Mouse (Mus musculus): ENCODE data around the gene Schip1.

The Schip1 gene

DNA sequence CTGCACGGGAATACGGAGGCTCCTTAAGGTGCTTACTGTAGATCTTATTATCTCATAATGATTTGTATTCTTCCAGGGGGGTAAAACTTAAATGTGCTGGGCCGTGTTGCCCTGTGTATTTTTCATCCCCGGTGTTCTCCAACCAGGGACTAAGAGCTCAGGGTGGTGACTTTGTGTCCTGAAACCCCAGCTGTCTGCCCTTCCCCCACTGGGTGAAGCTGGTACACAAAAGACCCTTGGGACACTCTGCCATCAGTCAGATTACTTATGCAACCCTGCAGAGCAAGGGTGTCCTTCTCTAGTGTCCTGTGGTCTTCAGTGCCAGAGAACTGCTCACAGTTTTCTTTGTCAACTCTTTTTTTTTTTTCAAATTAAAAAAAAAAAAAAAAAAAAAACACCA lies 520.6 kb downstream of the Schip1 start:
- no peak for DNase-seq (ENCODE audit: low spot score)

DNA sequence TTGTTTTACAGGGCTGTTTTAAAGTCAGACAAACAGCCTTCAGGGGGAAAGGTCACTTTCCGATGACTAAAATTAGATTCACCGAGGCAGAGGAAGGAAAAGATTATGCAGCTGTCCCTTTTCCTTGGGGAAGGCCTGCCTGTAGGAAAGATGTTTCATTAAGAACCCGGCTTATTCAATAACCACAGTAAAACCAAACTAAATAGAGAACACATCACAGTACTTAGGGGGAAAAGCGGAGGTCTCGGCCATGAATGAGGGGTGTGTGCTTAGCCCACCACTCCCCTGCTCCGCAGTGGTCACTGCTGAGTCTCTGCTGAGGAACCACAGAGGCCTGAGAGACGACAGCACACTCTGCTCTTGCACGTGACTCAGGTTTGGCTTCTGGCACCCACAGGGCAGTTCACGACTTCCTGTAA lies 522.1 kb downstream of the Schip1 start:
- no peak for DNase-seq (ENCODE audit: low spot score)

DNA sequence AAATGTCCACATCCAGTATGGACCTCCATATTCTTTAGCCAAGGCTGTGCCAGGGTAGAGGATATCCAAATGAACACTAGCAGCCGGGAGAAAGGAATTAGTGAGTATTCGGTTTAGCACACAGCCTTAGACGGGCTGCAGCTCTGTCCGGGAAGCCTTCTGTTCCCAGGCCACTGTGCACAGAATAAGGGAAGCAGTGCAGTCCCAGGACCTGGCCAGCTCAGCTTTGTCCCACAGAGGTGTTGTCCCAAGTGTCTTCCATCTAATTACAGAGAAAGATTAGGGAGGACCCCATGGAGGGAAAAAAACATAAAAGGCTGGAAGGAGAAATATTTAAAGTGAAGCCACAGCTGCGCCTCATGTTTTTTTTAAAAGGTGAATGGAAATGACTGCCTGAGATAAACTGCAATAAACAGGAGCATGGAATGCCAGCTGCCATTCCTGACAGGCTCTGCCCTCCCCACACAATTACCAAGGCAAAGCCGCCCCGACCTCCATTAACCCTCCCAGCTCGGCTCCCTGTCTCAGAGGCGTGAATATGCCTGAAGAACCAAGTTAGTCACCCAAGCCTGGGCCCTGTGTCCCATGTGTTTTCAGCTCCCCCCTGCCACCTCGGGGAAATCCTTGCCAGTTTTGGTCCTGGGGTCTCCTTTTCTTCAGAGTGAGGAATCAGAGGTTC lies 523.1 kb downstream of the Schip1 start:
- DNase-seq (ENCODE audit: low spot score): no peak

DNA sequence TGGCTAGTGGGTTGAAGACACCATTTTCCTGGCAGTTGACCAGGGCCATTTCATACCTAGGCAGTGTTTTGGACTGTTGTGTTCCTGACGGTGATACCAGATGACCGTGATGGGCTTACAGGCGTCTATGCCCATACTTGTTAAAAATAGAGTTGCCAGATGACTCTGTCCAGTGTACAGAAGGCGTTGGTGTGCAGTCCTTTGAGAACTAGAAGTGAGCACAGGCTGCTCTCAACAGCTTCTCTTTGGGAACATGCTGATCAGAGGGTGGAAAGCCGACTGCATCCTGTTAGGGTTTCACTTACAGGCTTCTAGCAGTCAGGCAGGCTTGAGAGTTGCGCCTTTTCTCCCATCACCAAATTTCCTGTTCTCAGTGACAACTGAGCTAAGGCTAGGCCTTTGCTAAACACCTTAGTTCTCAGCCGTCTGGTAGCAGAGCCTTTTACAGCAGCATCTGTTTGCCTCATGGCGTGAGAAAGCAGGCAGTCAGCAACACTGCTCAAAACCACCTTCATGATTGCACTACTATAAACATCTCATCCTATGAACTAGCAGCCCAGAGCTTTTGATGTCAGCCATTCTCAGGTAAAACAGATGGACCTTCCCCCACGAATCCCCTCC lies 524.7 kb downstream of the Schip1 start:
- no peak for DNase-seq (ENCODE audit: low spot score)

DNA sequence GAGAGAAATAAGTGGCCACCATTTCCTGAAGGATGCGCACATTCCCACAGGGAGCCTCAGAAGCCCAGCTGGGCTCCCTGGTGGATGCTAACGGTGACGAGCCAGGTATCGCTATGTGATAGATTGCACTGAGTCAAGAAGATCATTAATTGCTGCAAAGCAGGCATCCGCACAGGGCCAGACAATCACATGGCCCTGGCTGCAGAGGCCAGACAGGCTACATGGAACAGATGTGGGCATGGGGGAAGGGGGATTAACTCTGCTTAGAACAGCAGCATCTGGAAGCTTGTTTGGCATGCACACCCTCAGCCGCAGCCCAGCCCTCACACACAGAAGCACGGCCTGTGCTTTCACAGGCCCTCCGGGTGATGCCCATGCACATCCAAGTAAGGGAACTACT lies 525.8 kb downstream of the Schip1 start:
- DNase-seq (ENCODE audit: low spot score): no peak

DNA sequence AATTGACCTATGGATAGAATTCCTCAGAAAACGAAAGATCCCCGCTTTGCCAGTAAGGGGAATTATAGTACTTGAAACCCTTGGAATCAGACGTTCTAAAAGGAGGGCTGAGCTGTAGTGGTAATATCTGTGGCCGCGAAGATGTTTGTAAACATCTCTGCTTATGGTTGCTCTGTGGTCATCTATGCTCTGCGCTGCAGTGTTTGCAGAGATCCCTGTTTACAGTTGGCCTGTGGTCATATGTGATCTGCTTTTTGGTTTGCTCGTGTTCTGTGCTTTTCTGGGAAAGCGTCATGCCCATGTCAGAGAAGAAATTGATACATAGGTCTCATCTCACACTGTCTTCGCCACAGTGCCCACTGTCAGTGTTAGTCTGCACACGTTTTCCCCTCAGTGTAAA lies 528.0 kb downstream of the Schip1 start:
- DNase-seq (ENCODE audit: low spot score): no peak

DNA sequence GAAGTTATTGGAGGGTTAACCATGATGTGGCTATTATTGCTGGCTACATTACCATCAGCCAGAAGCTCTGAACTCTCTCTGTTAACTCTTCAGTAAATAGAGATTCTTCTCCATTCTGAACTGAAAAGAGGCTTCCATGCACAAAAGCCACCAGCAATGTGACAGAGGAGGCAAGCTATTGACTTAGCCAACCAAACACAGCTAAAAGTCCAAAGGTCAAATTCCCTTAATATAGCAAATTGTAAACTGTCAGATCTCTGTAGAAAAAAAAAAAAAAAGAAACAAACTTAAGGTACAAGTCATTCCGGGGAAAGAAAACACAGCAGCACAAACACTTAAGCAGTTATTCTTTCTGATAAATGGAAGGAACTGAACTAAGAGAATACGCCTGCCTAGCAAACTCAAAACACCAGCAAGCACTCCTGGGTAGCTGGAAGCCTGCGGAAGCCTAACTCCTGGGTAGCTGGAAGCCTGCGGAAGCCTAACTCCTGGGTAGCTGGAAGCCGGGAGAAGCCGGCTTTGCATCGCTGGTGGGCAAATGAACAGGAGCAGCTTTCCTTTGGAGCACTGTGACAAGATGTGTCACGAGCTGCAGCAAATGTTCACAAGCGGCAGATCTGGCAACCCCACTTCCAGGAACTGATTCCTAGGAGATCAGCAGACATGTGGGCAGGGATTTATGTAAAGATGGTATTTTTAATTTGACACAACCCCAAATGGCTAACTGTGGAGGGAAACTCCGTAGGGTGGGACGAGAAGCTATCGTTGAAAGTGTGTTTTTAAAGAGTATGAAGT lies 528.7 kb downstream of the Schip1 start:
- DNase-seq (ENCODE audit: low spot score): no peak

DNA sequence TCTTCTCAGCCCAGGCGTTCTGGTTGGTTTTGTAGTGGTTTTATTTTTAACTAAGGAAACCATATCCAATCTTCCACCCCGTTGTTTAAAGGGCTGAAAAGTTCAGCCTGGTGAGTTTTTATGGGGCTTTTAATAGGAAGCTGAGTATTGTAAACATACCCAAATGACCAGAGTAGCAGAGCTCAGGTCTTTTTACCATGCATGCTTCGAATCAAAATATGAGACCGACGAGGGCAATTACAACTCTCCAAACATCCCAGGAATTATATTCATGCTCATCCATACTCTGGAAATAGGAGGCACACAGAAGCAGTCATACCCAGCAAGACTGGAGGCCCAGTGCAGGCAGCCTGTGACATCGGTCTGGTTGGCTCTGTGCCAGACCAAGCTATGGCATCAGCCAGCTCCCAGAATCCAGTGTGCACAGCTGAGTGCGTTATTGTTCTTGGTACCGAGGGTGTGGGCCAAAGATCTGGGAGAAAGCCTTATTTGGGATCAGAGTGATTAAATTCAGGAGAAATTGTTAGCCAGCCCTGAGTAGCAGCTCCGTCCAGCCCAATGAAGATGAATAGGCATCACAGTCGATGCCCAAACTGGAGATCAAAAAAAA lies 530.8 kb downstream of the Schip1 start:
- DNase-seq (ENCODE audit: low spot score): no peak

DNA sequence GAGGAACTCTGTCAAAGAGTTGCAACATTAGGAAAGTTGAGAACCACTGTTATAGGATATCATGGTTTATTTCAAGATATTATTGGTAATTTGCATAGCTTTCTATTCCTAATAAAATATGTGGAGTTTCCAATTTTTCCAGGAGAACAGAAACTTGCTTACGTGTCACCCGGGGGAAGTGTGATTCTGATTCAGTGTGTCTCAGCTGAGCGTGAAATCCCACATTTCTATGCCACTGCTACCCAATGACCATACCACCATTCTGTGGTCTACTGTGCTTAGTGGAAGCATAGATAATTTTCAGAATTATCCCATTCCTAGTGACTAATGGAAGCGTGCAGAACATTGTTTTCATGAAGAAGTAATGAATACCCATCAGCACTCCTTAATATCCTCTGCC lies 532.3 kb downstream of the Schip1 start:
- DNase-seq (ENCODE audit: low spot score): no peak

DNA sequence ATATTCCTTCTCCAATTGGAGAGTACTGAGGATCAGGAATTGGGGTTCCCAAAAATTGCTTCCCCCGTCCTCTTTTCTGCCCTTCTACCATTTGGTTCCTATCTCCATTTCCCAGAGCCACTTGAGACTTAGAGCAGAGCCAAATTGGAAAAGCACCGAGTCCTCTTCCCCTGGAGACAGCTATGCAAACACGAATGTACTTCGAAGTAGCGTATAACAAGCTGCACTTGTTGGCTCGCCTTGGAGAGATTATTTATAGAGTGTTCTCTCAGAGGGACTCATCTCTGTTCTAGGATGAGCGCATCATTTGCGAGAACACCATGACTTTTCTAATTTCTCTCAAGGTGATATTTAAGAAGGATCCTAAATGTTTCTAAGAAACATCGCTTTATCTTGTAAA lies 538.3 kb downstream of the Schip1 start:
- DNase-seq (ENCODE audit: low spot score): no peak

DNA sequence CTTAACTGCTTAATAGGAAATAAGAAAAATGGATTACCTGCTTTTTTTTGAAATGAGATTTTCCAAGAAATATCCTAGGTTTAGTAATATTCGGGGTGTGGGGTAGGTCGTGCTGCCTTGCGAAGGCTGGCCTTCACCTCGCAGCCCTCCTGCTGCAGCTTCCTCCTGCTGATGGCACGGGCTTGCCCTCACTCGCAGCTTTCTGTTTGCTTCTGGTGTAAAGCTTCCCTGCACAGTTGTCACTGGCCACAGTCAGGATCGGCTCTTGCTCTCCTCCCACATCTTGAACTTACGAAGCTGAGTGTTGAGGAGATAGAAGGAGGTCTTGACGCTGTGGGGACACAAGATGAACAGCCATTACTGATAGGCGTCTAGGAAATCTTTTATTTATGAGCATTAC lies 539.9 kb downstream of the Schip1 start:
- DNase-seq (ENCODE audit: low spot score): no peak

DNA sequence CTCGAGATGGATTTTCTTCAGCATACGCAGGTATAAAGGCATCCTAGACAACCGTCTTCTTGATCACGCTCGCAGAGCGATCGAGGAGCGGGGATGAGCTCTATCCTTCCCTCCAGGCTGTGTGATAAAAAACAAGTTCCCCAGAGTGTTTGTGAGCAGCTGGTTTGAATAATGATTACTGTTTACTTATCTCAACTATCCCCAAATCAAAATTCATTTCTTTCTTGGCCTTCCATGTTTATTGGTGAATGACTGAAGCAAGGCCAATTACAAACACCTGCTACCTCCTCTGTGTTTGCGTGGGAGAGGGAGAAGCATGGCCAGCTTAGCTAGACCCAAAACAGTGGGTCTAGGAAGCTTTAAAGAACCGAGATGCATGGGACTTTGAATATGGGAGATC lies 540.4 kb downstream of the Schip1 start:
- DNase-seq (ENCODE audit: low spot score): no peak

DNA sequence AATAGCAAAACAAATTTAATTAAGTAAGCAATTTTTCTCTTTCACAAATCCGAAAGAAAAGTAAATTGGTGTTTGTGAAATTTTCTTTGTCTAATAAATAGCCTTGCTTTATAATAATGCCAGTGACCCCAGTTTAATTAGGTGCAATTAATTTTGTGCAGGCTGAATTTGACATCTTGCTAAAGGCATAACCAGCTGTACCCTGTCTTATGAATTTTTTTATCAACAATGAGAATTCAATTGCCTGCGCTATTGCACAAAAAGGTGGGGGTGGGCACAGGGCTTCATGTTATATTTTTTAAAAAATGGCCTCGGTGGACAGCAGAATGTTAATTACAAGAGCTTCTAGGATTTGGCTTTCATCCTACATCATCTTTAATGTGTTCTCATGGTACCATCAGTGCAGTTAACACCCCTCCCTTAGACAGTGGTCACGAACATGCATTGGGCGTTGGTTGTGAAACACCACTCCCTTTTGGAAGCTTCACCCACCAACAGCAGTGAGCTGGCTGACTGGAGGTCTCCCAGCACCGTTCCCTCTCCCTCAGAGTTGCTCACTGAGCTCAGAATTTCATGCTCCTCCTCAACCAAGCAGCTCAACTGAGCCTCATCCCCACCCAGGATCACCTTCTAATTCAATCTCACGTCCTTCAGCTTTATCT lies 541.5 kb downstream of the Schip1 start:
- no peak for DNase-seq (ENCODE audit: low spot score)

DNA sequence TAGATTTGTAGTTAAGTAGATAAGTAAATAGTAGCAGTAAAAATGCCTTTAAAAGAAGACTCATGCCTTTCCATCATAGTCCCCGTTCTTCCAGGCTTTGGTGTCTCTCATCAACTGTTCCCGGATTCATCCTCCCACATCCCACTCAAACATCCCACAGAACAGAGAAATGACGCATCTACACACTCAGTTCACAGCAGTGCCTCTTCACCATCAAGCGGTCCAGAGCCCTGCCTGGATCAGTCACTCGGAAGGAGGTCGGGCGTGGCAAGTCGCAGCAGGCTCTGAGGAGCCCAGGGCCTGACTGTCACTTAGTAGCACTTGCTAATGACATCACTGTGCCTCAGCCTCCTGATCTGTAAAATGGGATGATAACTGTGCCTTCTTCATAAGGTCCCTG lies 542.1 kb downstream of the Schip1 start:
- DNase-seq (ENCODE audit: low spot score): no peak

DNA sequence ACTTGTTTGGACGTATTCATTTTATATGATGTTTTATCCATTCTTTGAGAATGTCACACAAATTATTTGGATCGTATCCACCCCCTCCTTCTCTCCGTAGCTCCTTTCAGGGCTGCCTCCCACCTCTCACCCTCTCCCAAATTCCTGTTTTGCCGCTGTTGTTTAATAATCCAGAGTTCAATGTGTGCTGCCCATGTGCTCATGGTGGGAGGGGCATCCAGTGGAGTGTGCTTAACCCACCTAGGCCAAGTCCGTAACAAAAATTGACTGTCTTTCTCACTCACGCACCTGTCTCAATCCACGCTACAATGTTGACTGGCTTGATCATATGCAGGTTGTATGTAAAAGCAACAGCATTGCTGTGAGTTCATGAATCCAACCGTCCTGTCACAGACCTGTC lies 542.7 kb downstream of the Schip1 start:
- DNase-seq (ENCODE audit: low spot score): no peak

DNA sequence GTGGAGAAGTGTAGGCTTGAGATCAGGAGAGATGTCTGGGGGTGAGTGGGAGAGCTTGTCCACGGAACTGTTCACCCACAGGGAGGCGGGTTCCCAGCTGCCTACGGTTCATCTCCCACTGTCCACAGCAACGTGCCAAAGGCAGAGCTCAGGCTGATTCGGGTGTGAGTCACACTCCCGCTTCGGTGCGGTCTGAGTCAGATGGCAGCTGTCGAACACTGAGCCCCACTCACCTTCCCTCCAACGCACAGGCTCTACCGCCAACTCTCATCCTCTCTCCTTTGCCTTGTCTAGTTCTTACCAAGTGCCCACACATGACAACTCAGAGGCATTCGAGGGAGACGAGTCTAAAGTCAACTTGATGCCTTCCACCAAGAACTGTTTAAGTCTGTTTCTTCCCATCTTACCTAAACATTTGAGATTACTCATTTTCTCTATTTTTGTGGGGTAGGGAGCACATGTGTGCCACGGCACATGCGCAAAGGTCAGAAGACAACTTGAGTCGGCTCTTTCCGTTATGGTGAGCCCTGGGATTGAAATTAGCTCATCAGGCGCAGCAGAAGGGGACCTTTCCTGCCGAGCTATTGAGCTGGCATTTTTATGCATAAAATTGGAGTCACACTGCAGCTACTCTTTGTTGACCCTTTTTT lies 544.4 kb downstream of the Schip1 start:
- DNase-seq (ENCODE audit: low spot score): no peak

DNA sequence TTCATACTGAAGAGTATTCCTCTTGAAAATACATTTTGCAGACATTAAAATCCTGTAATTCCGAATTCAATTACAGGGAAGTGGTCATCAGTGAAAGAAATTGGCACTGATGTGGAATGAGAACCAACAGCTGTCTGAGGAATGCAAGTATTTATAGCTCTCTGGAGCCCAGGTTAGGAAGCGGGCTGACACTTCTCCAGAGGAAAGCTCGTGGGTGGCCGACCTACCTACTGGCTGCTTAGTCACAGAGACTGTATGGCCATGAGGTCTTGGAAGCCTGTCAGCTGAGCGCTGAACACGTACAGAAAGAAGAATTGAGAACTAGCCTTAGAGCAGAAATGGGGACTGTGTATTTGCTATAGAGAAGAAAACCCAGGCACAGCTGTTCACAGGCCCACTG lies 545.4 kb downstream of the Schip1 start:
- DNase-seq (ENCODE audit: low spot score): no peak

DNA sequence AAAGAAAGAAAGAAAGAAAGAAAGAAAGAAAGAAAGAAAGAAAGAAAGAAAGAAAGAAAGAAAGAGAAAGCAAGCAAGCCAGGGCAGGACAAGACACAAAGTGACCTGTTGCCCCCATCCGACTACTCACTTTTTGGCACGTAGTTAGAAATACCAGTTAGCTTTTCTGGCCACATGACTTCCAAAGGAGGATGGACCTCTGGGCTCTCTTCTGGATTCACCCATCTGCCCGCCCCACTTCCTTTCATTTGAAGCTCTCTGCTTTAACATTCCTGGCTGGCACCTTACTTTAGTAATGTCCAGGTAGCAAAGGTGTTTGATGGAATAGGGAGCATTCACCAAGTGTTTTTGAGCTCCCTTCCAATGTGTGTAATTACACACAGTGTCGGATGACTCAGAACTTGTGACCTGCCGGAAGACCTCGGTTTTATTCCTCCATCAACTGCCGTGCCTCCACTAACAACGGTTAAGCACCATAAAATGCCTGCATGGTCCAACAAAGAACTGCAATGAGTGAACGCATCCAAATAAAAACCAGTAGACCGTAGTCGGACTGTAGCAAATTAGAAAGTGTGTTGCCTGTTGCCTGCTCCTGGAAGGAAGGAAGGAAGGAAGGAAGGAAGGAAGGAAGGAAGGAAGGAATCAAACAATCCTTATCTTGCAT lies 546.1 kb downstream of the Schip1 start:
- no peak for DNase-seq (ENCODE audit: low spot score)

DNA sequence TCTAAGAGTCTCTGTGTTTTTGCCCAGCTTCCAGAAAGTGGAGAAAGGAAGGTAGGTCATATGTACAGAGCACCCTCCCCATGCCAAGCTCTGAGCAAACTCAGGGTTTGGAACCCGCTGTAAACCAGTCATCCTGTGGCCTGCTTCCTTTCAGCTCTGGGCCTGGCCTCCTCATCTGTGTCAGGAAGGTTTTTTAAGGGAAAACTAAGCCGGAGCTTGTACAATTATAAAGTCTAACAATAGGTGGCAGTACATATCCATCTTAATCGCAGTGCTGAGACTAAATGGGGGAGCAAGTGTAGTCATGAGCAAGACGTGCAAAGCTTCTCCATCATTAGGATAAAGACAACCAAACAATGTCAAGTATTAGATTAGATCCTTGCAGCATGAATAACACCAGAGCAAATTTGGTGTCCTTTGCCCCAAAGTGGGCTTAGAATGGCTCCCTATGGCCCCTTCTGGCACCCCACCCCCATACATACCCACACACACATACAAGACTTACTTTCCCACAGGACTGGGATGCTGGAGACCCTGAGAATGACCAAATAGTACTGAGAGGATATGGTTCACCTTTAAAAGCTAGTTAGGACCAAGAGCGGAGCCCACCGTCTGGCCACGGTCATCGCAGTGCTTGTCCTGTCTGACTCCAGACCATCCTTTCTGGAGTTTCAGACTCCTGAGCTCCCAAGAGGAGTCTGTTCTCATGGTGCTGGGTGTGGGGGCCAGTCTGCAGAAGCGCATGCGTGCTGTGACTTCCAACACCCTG lies 550.6 kb downstream of the Schip1 start:
- DNase-seq (ENCODE audit: low spot score): no peak

DNA sequence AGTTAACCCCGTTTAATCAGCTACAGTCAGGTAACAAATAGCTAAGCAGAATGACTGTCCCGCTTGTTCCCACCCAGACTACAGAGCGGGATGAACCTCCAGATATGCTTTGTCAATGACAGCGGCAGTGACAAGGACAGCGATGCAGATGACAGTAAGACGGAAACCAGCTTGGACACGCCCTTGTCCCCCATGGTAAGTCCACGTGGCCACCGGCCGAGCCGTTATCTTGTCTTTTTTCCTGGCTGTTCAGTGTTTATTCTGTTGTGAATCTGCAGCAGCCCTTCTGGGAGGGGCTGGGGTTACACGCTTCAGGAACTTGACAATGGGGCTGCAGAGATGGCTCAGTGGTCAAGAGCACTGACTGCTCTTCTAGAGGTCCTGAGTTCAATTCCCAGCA lies 551.8 kb downstream of the Schip1 start:
- no peak for DNase-seq (ENCODE audit: low spot score)

DNA sequence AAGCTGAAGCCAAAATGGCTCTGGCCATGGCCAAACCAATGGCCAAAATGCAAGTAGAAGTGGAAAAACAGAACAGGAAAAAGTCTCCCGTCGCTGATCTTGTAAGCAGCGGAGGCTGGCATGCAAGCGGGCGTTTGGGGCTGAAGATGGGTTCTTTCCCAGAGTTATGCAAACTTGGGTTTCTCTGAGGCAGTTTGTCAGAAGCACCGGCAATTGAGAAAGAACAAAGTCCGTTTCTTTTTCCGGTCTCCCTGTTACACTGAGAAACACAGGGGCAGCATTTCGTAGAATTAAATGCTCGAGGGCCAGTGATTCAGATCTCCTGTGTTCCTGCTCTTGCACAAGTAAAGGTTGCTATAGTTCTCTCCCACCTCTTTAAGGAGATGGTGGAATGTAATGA lies 553.1 kb downstream of the Schip1 start:
- DNase-seq (ENCODE audit: low spot score): no peak
